Mouse (Mus musculus) large intestine, adult 2 months (tissue): ENCODE measurements around the gene Col4a6. TPM values are rescaled to one million over a fixed set of nuclear protein-coding genes. Genes with fewer than 3 reads are reported as not detected.

Experiments
- polyA plus RNA-seq: library from polyadenylated mRNA; depleted of rRNA; stranded (reverse); fragments of >200 nt; gene quantifications from 2 replicates; pipeline ENCODE4 v1.2.3, GENCODE M21; 2012; rRNA removed

Gene Col4a6
- polyA plus RNA-seq, 1 experiment, result 0.58 TPM

Other genes starting within 250 kb of the Col4a6 start
- 1.4 and 1.8 TPM in 2 replicates for gene Col4a5, start 1.3 kb upstream of the Col4a6 start, polyA plus RNA-seq